ENCODE assay signal across 8 mouse cellular contexts in genomic region chr7:13054287-13055010, GRCm38 (mm10). TPM values are rescaled to one million over a fixed set of nuclear protein-coding genes. Genes with fewer than 3 reads are reported as not detected.
DNase-seq lines count a peak whose midpoint lies in the region; ATAC-seq lines count a peak whose summit lies in the region.

Gene Mzf1, minus strand, starts transcription at chr7:13054764.

- peak within 1 kb of the TSS; percentile 75 for H3K9ac ChIP-seq in hindbrain, embryonic 13.5 days

- under 1% methylated on average over 41 of the region's 41 CpGs for WGBS in hindbrain, embryonic 13.5 days

- no peaks in the 10 kb centered on the region; the same call in 1 of the 2 replicates for H3K36me3 ChIP-seq in hindbrain, embryonic 13.5 days

- peak within 1 kb of the TSS; percentile 56 for H3K4me2 ChIP-seq in hindbrain, embryonic 13.5 days

- no peaks in the 10 kb centered on the region for H3K9me3 ChIP-seq in hindbrain, embryonic 13.5 days

- H3K27me3 ChIP-seq in hindbrain, embryonic 13.5 days: no peaks in the 10 kb centered on the region

- peak within 1 kb of the TSS; percentile 62 for H3K4me3 ChIP-seq in hindbrain, embryonic 13.5 days

- peak; percentile 97 for DNase-seq in NIH3T3 (ENCODE audit: low read depth)
- DNase-seq in cerebellum, postnatal 10 days: peak; percentile 98 to 99
- DNase-seq in frontal cortex, postnatal 14 days (ENCODE audit: low spot score in 2 of 2): peak; percentile 95 to 98
- DNase-seq in layer of hippocampus, postnatal 25 days (ENCODE audit: extremely low spot score in 1 of 2, low spot score in 1 of 2): peak; percentile 84 to 97
- DNase-seq in lung, postnatal 25 days (ENCODE audit: low spot score): peak; percentile 96
- peak; percentile 96 for DNase-seq in retina, embryonic 14.5 days (ENCODE audit: low spot score)
- DNase-seq in thymus, postnatal 4 days: peak; percentile 92

- peaks cover 12% of the 10 kb centered on the region for H3K4me1 ChIP-seq in hindbrain, embryonic 13.5 days (replicated peaks)

- ATAC-seq in hindbrain, embryonic 13.5 days (ENCODE audit: low FRiP score): peak; percentile 95

- peak within 1 kb of the TSS; percentile 96 for H3K27ac ChIP-seq in hindbrain, embryonic 13.5 days

RNA-seq across cellular contexts. Expression of gene Mzf1, which starts in this region (rescaled TPM):
- polyA plus RNA-seq in hindbrain, embryonic 13.5 days (2015; fragmentation: Nextera tagmentation; extraction: Ambion mirVana): 6.0 and 6.7 TPM in 2 replicates
- 10 to 100 TPM; 12.8 to 18.0 TPM for total RNA-seq in layer of hippocampus, postnatal 25 days (2021)

Comparison
In these comparisons a context has a peak if more than half of its experiments do, and no peak if none do; other contexts are left out.
1. Peak in every context shown above with its lines: DNase-seq, ATAC-seq, H3K4me3 ChIP-seq and H3K27ac ChIP-seq.